11 mouse cellular contexts compared by ENCODE assay signal in the genomic region with DNA sequence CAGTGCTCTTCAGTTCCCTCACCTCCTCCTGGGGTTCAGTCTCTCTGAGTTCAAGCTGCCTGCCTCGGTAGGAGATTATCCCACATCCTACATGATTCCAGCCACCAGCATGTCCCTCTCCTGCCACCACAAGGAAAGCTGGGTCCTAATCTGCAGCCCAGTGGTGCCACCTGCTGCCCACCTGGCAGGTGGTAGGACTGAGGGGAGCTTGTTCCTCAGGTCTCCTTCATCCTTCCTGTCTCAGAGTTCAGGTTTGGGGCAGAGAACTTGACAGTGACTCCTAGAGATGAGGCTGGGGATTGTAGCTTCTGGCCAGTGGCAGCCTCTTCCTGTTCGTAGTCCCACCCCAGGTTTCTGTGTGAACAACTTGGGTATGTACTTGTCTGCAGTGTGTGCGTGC. TPM values are rescaled to one million over a fixed set of nuclear protein-coding genes. Genes with fewer than 3 reads are reported as not detected.
DNase-seq lines count a peak whose midpoint lies in the region; ATAC-seq and TF ChIP-seq lines count a peak whose summit lies in the region.
"Had no signal": no experiment of that assay in that cellular context is flagged by ENCODE, and none has a peak within 500 bp of the region (broad histone marks: within the 10 kb centered on the region; RNA-seq: fewer than 3 reads in every experiment).

No protein-coding gene starts in this region.

- TF ChIP-seq EP300 in heart, adult 2 months (IDR thresholded peaks at IDR 0.05; ENCODE audit: insufficient read depth, low read depth, low read length): no peak

- H3K27me3 ChIP-seq in heart, adult 2 months (ENCODE audit: control insufficient read depth, insufficient read depth, low read length): no peaks in the 10 kb centered on the region
- H3K27me3 ChIP-seq in spleen, adult 2 months (ENCODE audit: control insufficient read depth, insufficient read depth, low read length): no peaks in the 10 kb centered on the region
- H3K27me3 ChIP-seq in splenic B cell, adult 2 months (ENCODE audit: control insufficient read depth, insufficient read depth, low read length, poor library complexity, severe bottlenecking): no peaks in the 10 kb centered on the region
- H3K27me3 ChIP-seq in forebrain, embryonic 13.5 days: no peaks in the 10 kb centered on the region
- no peaks in the 10 kb centered on the region for H3K27me3 ChIP-seq in midbrain, embryonic 10.5 days (ENCODE audit: low read depth, poor library complexity, severe bottlenecking)

- H3K79me2 ChIP-seq in heart, adult 2 months (replicated peaks; ENCODE audit: control insufficient read depth, insufficient read depth, low read length): no peaks in the 10 kb centered on the region

- WGBS in heart, adult 2 months: 67% methylated on average over 3 of the region's 3 CpGs
- 54% methylated on average over 3 of the region's 3 CpGs for WGBS in spleen, adult 2 months
- 60% methylated on average over 3 of the region's 3 CpGs for WGBS in forebrain, embryonic 13.5 days
- WGBS in midbrain, embryonic 10.5 days: 64% methylated on average over 3 of the region's 3 CpGs

- H3K27ac ChIP-seq in heart, adult 2 months: no peak overlapping the region
- H3K27ac ChIP-seq in spleen, adult 2 months (ENCODE audit: insufficient read depth, low read length): no peak overlapping the region
- H3K27ac ChIP-seq in forebrain, embryonic 13.5 days: no peak overlapping the region
- H3K27ac ChIP-seq in midbrain, embryonic 10.5 days (replicated peaks): no peak overlapping the region
- H3K27ac ChIP-seq: forebrain, embryonic 10.5 days had no signal

- intact Hi-C loops in heart, adult 2 months (cut with DNase I): loop anchor here (1.0 kb wide), 1 partner anchor 47 kb away; no protein-coding TSS in a partner anchor

- H3K4me3 ChIP-seq in heart, adult 2 months: no peak overlapping the region
- no peak overlapping the region for H3K4me3 ChIP-seq in spleen, adult 2 months (ENCODE audit: extremely low read depth, insufficient read depth, insufficient read length)
- no peak overlapping the region for H3K4me3 ChIP-seq in forebrain, embryonic 13.5 days
- H3K4me3 ChIP-seq in midbrain, embryonic 10.5 days: no peak overlapping the region
- H3K4me3 ChIP-seq: forebrain, embryonic 10.5 days had no signal

- H3K4me1 ChIP-seq in heart, adult 2 months (ENCODE audit: control insufficient read depth, insufficient read depth, low read length): no peaks in the 10 kb centered on the region
- H3K4me1 ChIP-seq in spleen, adult 2 months (ENCODE audit: control insufficient read depth, insufficient read depth, insufficient read length): peaks cover 5% of the 10 kb centered on the region; the same call in 1 of the 2 replicates
- no peaks in the 10 kb centered on the region for H3K4me1 ChIP-seq in forebrain, embryonic 13.5 days
- peaks cover 6% of the 10 kb centered on the region; the same call in 1 of the 2 replicates for H3K4me1 ChIP-seq in midbrain, embryonic 10.5 days

- H3K9ac ChIP-seq in heart, adult 2 months (ENCODE audit: low read depth, low read length): no peak overlapping the region
- H3K9ac ChIP-seq in forebrain, embryonic 13.5 days: no peak overlapping the region

- DNase-seq in heart, adult 2 months: peak in 1 of 2 experiments; percentile 44
- DNase-seq in heart, adult 9 months (ENCODE audit: low spot score in 2 of 2): no peak
- DNase-seq in spleen, adult 2 months (ENCODE audit: low read depth in 1 of 2, low spot score in 2 of 2): no peak
- no peak for DNase-seq in spleen, postnatal 36 days (ENCODE audit: low spot score in 2 of 2)
- DNase-seq in kidney, adult 9 months: peak; percentile 46
- DNase-seq in splenic B cell, adult 2 months (ENCODE audit: low read depth, low spot score): peak; percentile 37
- no peak for DNase-seq in midbrain, embryonic 10.5 days (ENCODE audit: low spot score)

- H3K9me3 ChIP-seq in forebrain, embryonic 13.5 days (replicated peaks): no peaks in the 10 kb centered on the region
- no peaks in the 10 kb centered on the region for H3K9me3 ChIP-seq in midbrain, embryonic 10.5 days (replicated peaks)
- H3K9me3 ChIP-seq: forebrain, embryonic 10.5 days had no signal

- H3K4me2 ChIP-seq in forebrain, embryonic 13.5 days: no peak overlapping the region

- no peak for ATAC-seq in forebrain, embryonic 13.5 days

- H3K36me3 ChIP-seq in heart, adult 2 months (ENCODE audit: control insufficient read depth, insufficient read depth, low read length): no peaks in the 10 kb centered on the region
- H3K36me3 ChIP-seq in spleen, adult 2 months (ENCODE audit: control insufficient read depth, insufficient read depth, low read length): no peaks in the 10 kb centered on the region
- H3K36me3 ChIP-seq in splenic B cell, adult 2 months (ENCODE audit: control insufficient read depth, insufficient read depth, low read length, poor library complexity, severe bottlenecking): no peaks in the 10 kb centered on the region
- H3K36me3 ChIP-seq in forebrain, embryonic 13.5 days (ENCODE audit: poor library complexity, severe bottlenecking): no peaks in the 10 kb centered on the region
- no peaks in the 10 kb centered on the region for H3K36me3 ChIP-seq in midbrain, embryonic 10.5 days
- H3K36me3 ChIP-seq: forebrain, embryonic 10.5 days had no signal

- TF ChIP-seq POLR2A in heart, adult 2 months (IDR thresholded peaks at IDR 0.05; ENCODE audit: insufficient read depth, low read depth, low read length): no peak
- TF ChIP-seq POLR2A in spleen, adult 2 months (IDR thresholded peaks at IDR 0.05; ENCODE audit: low read depth, low read length): no peak

- peak; percentile 61 for TF ChIP-seq CTCF in heart, adult 2 months (IDR thresholded peaks at IDR 0.05)
- TF ChIP-seq CTCF in spleen, adult 2 months (IDR thresholded peaks at IDR 0.05; ENCODE audit: extremely low read depth, insufficient read depth, insufficient read length, insufficient replicate concordance): peak; percentile 24; the same call in 1 of the 2 replicates

RNA-seq across cellular contexts. Expression of gene Krt80, which starts 17.2 kb away (rescaled TPM):
- 1 to 10 TPM; 2.2 to 2.8 TPM for total RNA-seq in heart, adult 2 months (2021)
- 2.0 and 3.2 TPM in 2 replicates for polyA plus RNA-seq in heart, adult 2 months (2012; rRNA removed)
- 9.9 and 13.6 TPM in 2 replicates for polyA plus RNA-seq in spleen, adult 2 months (2012; rRNA removed)
- 0.05 TPM in 2 replicates for polyA plus RNA-seq in forebrain, embryonic 13.5 days (2015; fragmentation: Nextera tagmentation; extraction: Ambion mirVana)
- 0.06 TPM in 1 of 2 replicates, not detected in the other for polyA plus RNA-seq in midbrain, embryonic 10.5 days (2016; fragmentation: Nextera tagmentation; extraction: Ambion mirVana)

RNA-seq across cellular contexts. Expression of gene Krt7, which starts 23.7 kb away (rescaled TPM):
- 1 to 10 TPM; 2.5 to 3.1 TPM for total RNA-seq in heart, adult 2 months (2021)
- polyA plus RNA-seq in heart, adult 2 months (2012; rRNA removed): 2.6 and 3.3 TPM in 2 replicates
- 0.86 and 1.7 TPM in 2 replicates for polyA plus RNA-seq in spleen, adult 2 months (2012; rRNA removed)
- polyA plus RNA-seq in forebrain, embryonic 13.5 days (2015; fragmentation: Nextera tagmentation; extraction: Ambion mirVana): 0.18 and 0.26 TPM in 2 replicates
- polyA plus RNA-seq in midbrain, embryonic 10.5 days (2016; fragmentation: Nextera tagmentation; extraction: Ambion mirVana): 9.7 and 11.4 TPM in 2 replicates

RNA-seq across cellular contexts. Expression of gene Krt87, which starts 51.4 kb away (rescaled TPM):
- total RNA-seq in heart, adult 2 months (2021): not detected
- polyA plus RNA-seq in heart, adult 2 months (2012; rRNA removed): not detected in 2 replicates
- polyA plus RNA-seq in spleen, adult 2 months (2012; rRNA removed): not detected in 2 replicates
- polyA plus RNA-seq in forebrain, embryonic 13.5 days (2015; fragmentation: Nextera tagmentation; extraction: Ambion mirVana): 0.10 TPM in 1 of 2 replicates, not detected in the other
- polyA plus RNA-seq in midbrain, embryonic 10.5 days (2016; fragmentation: Nextera tagmentation; extraction: Ambion mirVana): 0.05 TPM in 1 of 2 replicates, not detected in the other
- total RNA-seq: hematopoietic stem cell, adult 5-6 weeks had no signal
- polyA plus RNA-seq: liver, embryonic 16.5 days had no signal

Comparison
In these comparisons a context has a peak if more than half of its experiments do, and no peak if none do; other contexts are left out.
1. DNase-seq: peak in kidney, adult 9 months (single experiment) and splenic B cell, adult 2 months (single experiment); none in heart, adult 9 months (0 of 2), spleen, adult 2 months (0 of 2), spleen, postnatal 36 days (0 of 2) and midbrain, embryonic 10.5 days (single experiment).